Mouse (Mus musculus): ENCODE measurements around the gene Tpk1. TPM values are rescaled to one million over a fixed set of nuclear protein-coding genes. Genes with fewer than 3 reads are reported as not detected.

Gene Tpk1
- total and polyA plus RNA-seq, 3 experiments, result 3.5 to 12.6 TPM; not detected in 1

- no peaks in the 10 kb centered on the region for H3K9me3 ChIP-seq (replicated peaks; ENCODE audit: insufficient read depth, low read length)
- no peak overlapping the region for H3K27ac ChIP-seq (ENCODE audit: control insufficient read depth, low read depth, low read length)
- H3K79me2 ChIP-seq (ENCODE audit: control insufficient read depth, insufficient read depth, low read length, poor library complexity), result no peaks in the 10 kb centered on the region
- DNase-seq (ENCODE audit: low read depth, low spot score), result no peak
- H3K27me3 ChIP-seq (ENCODE audit: control insufficient read depth in 1 of 2, insufficient read depth in 2 of 2, low read length in 2 of 2), result no peaks in the 10 kb centered on the region
- no peak for TF ChIP-seq RCOR1 (IDR thresholded peaks at IDR 0.05; ENCODE audit: low read depth, low read length)
- TF ChIP-seq CTCF (IDR thresholded peaks at IDR 0.05 in 2 of 3, conservative IDR thresholded peaks at IDR 0.05 in 1 of 3; ENCODE audit: control insufficient read depth in 1 of 3, insufficient read depth in 1 of 3, low read depth in 2 of 3, low read length in 3 of 3, poor library complexity in 1 of 3, severe bottlenecking in 1 of 3), result no peak
- TF ChIP-seq TAL1 (IDR thresholded peaks at IDR 0.05; ENCODE audit: low read length), result no peak
- TF ChIP-seq ETS1 (IDR thresholded peaks at IDR 0.05; ENCODE audit: low read depth, low read length), result no peak
- TF ChIP-seq MAFK (IDR thresholded peaks at IDR 0.05; ENCODE audit: borderline replicate concordance, low read depth, low read length), result no peak
- no peak for TF ChIP-seq SIN3A (IDR thresholded peaks at IDR 0.05; ENCODE audit: low read length)
- TF ChIP-seq ELF1 (IDR thresholded peaks at IDR 0.05; ENCODE audit: low read depth, low read length), result no peak
- TF ChIP-seq GABPA (IDR thresholded peaks at IDR 0.05; ENCODE audit: low read depth, low read length), result no peak
- no peak for TF ChIP-seq HCFC1 (IDR thresholded peaks at IDR 0.05; ENCODE audit: low read depth, low read length)
- no peak for TF ChIP-seq ZKSCAN1 (IDR thresholded peaks at IDR 0.05; ENCODE audit: low read depth, low read length)
- no peak for TF ChIP-seq POLR2AphosphoS2 (IDR thresholded peaks at IDR 0.05; ENCODE audit: low read length)
- no peak for TF ChIP-seq MEF2A (IDR thresholded peaks at IDR 0.05; ENCODE audit: extremely low read depth, insufficient replicate concordance, low read depth, low read length, poor library complexity, severe bottlenecking)
- TF ChIP-seq TCF12 (IDR thresholded peaks at IDR 0.05; ENCODE audit: low read depth, low read length), result no peak
- no peak for TF ChIP-seq TBP (IDR thresholded peaks at IDR 0.05; ENCODE audit: low read depth, low read length)
- TF ChIP-seq NELFE (IDR thresholded peaks at IDR 0.05; ENCODE audit: low read depth, low read length), result no peak
- H3K9ac ChIP-seq (ENCODE audit: control insufficient read depth, low read depth, low read length, poor library complexity, severe bottlenecking), result no peak overlapping the region
- H3K4me3 ChIP-seq (ENCODE audit: control insufficient read depth in 1 of 2, insufficient read depth in 1 of 2, low read depth in 2 of 2, low read length in 2 of 2), result no peak overlapping the region
- 0 out of 4 replicates have a peak, but pooled peaks cover 0 to 2% of the 10 kb centered on the region in 2 experiments for H3K4me1 ChIP-seq (ENCODE audit: control insufficient read depth in 1 of 2, insufficient read depth in 2 of 2, low read length in 2 of 2)
- no peaks in the 10 kb centered on the region; a peak in 1 of 4 replicates for H3K36me3 ChIP-seq (ENCODE audit: control insufficient read depth in 1 of 2, insufficient read depth in 2 of 2, low read length in 2 of 2)
Observed at GRCm38 (mm10) chr6:43475921-43476320, 190.2 kb downstream of the Tpk1 start.

- no peak overlapping the region for H3K9ac ChIP-seq (ENCODE audit: control insufficient read depth, low read depth, low read length, poor library complexity, severe bottlenecking)
- H3K27ac ChIP-seq (ENCODE audit: control insufficient read depth, low read depth, low read length), result no peak overlapping the region
- H3K4me1 ChIP-seq (ENCODE audit: control insufficient read depth in 1 of 2, insufficient read depth in 2 of 2, low read length in 2 of 2), result no peaks in the 10 kb centered on the region
- no peak for TF ChIP-seq ZC3H11A (IDR thresholded peaks at IDR 0.05; ENCODE audit: low read depth, low read length)
- TF ChIP-seq ELF1 (IDR thresholded peaks at IDR 0.05; ENCODE audit: low read depth, low read length), result no peak
- TF ChIP-seq POLR2AphosphoS2 (IDR thresholded peaks at IDR 0.05; ENCODE audit: low read length), result no peak
- no peak for TF ChIP-seq RCOR1 (IDR thresholded peaks at IDR 0.05; ENCODE audit: low read depth, low read length)
- TF ChIP-seq UBTF (IDR thresholded peaks at IDR 0.05; ENCODE audit: borderline replicate concordance, insufficient read depth, low read depth, low read length), result no peak
- no peak for TF ChIP-seq MAX (IDR thresholded peaks at IDR 0.05; ENCODE audit: low read length)
- TF ChIP-seq TAL1 (IDR thresholded peaks at IDR 0.05; ENCODE audit: low read length), result no peak
- no peak for TF ChIP-seq NELFE (IDR thresholded peaks at IDR 0.05; ENCODE audit: low read depth, low read length)
- TF ChIP-seq MYB (IDR thresholded peaks at IDR 0.05; ENCODE audit: low read depth, low read length), result no peak
- no peak for TF ChIP-seq GABPA (IDR thresholded peaks at IDR 0.05; ENCODE audit: low read depth, low read length)
- TF ChIP-seq MEF2A (IDR thresholded peaks at IDR 0.05; ENCODE audit: extremely low read depth, insufficient replicate concordance, low read depth, low read length, poor library complexity, severe bottlenecking), result no peak
- no peak for TF ChIP-seq CHD2 (IDR thresholded peaks at IDR 0.05; ENCODE audit: low read length)
- no peak for TF ChIP-seq ZNF384 (IDR thresholded peaks at IDR 0.05; ENCODE audit: low read depth, low read length)
- TF ChIP-seq USF2 (IDR thresholded peaks at IDR 0.05; ENCODE audit: borderline replicate concordance in 1 of 2, insufficient read depth in 1 of 2, low read depth in 1 of 2, low read length in 2 of 2), result no peak
- TF ChIP-seq POLR2A (IDR thresholded peaks at IDR 0.05; ENCODE audit: control insufficient read depth in 1 of 2, insufficient read depth in 1 of 2, low read depth in 1 of 2, low read length in 2 of 2, poor library complexity in 1 of 2), result no peak
- no peak for TF ChIP-seq ZMIZ1 (IDR thresholded peaks at IDR 0.05; ENCODE audit: low read depth, low read length)
- TF ChIP-seq JUND (IDR thresholded peaks at IDR 0.05; ENCODE audit: low read depth, low read length), result no peak
- TF ChIP-seq POLR2AphosphoS5 (IDR thresholded peaks at IDR 0.05; ENCODE audit: borderline replicate concordance, low read depth, low read length), result no peak
- no peak for DNase-seq (ENCODE audit: low read depth, low spot score)
- H3K27me3 ChIP-seq (ENCODE audit: control insufficient read depth in 1 of 2, insufficient read depth in 2 of 2, low read length in 2 of 2), result no peaks in the 10 kb centered on the region
- H3K79me2 ChIP-seq (ENCODE audit: control insufficient read depth, insufficient read depth, low read length, poor library complexity), result no peaks in the 10 kb centered on the region
- H3K36me3 ChIP-seq (ENCODE audit: control insufficient read depth in 1 of 2, insufficient read depth in 2 of 2, low read length in 2 of 2), result no peaks in the 10 kb centered on the region
- no peaks in the 10 kb centered on the region for H3K9me3 ChIP-seq (replicated peaks; ENCODE audit: insufficient read depth, low read length)
- H3K4me3 ChIP-seq (ENCODE audit: control insufficient read depth in 1 of 2, insufficient read depth in 1 of 2, low read depth in 2 of 2, low read length in 2 of 2), result no peak overlapping the region
Observed at GRCm38 (mm10) chr6:43471556-43471955, 194.5 kb downstream of the Tpk1 start.
